Mouse (Mus musculus): ENCODE data around the gene Zfp87.

- TF ChIP-seq CTCF (IDR thresholded peaks at IDR 0.05; ENCODE audit: extremely low read depth, insufficient read length, insufficient replicate concordance, low read depth, low read length) (no peak), POLR2A (IDR thresholded peaks at IDR 0.05; ENCODE audit: low read depth, low read length) (peak; percentile 58)
Observed at GRCm38 (mm10) chr13:67525753-67526410, at the start of gene Zfp87, which contains the start of gene Gm26965.
